Mouse (Mus musculus) liver, embryonic 15.5 days (tissue): ENCODE data around the gene Exoc3l2. TPM values are rescaled to one million over a fixed set of nuclear protein-coding genes. Genes with fewer than 3 reads are reported as not detected.

Experiments
- ATAC-seq: fragments of 200-750 bp; cut with Nextera tagmentation; 2 replicates; pipeline ENCODE4 v1.8.0; 2017; ENCODE audit warnings: moderate number of reproducible peaks, mild to moderate bottlenecking, moderate library complexity; ENCODE audit not compliant: insufficient read depth
- H3K27ac ChIP-seq: fragments of 300-500 bp; sonication (generic); replicated peaks from 2 replicates; pipeline ENCODE4 v1.5.1; 2015; ENCODE audit warnings: mild to moderate bottlenecking, inconsistent platforms
- H3K27me3 ChIP-seq: fragments of 300-500 bp; sonication (generic); 2 replicates; pipeline ENCODE4 v1.6.1; 2015; ENCODE audit warnings: mild to moderate bottlenecking, inconsistent platforms
- H3K36me3 ChIP-seq: fragments of 300-500 bp; sonication (generic); replicated peaks from 2 replicates; pipeline ENCODE4 v1.6.1; 2015; ENCODE audit warnings: moderate library complexity, mild to moderate bottlenecking, inconsistent platforms
- H3K4me1 ChIP-seq: fragments of 300-500 bp; sonication (generic); replicated peaks from 2 replicates; pipeline ENCODE4 v1.6.1; 2015; ENCODE audit warnings: inconsistent platforms
- H3K4me2 ChIP-seq: fragments of 300-500 bp; sonication (generic); 2 replicates; pipeline ENCODE4 v1.6.1; 2015; ENCODE audit warnings: moderate library complexity, mild to moderate bottlenecking, inconsistent platforms
- H3K4me3 ChIP-seq: fragments of 300-500 bp; sonication (generic); replicated peaks from 2 replicates; pipeline ENCODE4 v1.5.1; 2015; ENCODE audit warnings: mild to moderate bottlenecking, inconsistent platforms
- H3K9ac ChIP-seq: fragments of 300-500 bp; sonication (generic); 2 replicates; pipeline ENCODE4 v1.6.1; 2015; ENCODE audit warnings: moderate library complexity, mild to moderate bottlenecking, inconsistent platforms
- H3K9me3 ChIP-seq: fragments of 300-500 bp; sonication (generic); replicated peaks from 2 replicates; pipeline ENCODE4 v1.6.1; 2016; ENCODE audit warnings: inconsistent platforms
- WGBS: fragments of 180-500 bp; shearing (Covaris S2); methylation state at CpG from one replicate; pipeline ENCODE4 v1.1.7; 2015; ENCODE audit warnings: mixed read lengths; ENCODE audit not compliant: insufficient replicate concordance; 5-methylcytosine and 5-hydroxymethylcytosine counted together
- polyA plus RNA-seq: library from polyadenylated mRNA; unstranded; fragments of >200 nt; fragmentation: Nextera tagmentation; extraction: Ambion mirVana; gene quantifications from 2 replicates; pipeline ENCODE4 v1.2.1, GENCODE M21; 2015

The Exoc3l2 gene
- polyA plus RNA-seq, 1 experiment from 2014 or later, result 0.85 TPM

- H3K27ac ChIP-seq, result no peak overlapping the region
- H3K4me3 ChIP-seq, result no peak overlapping the region
- peaks cover 43% of the 10 kb centered on the region for H3K4me1 ChIP-seq
- no peaks in the 10 kb centered on the region for H3K9me3 ChIP-seq
- ATAC-seq, result no peak
- H3K27me3 ChIP-seq, result no peaks in the 10 kb centered on the region
- 85% methylated on average over 7 of the region's 7 CpGs for WGBS
- no peak overlapping the region for H3K9ac ChIP-seq
- H3K4me2 ChIP-seq, result peak overlapping the region; percentile 90; the same call in 1 of the 2 replicates
- no peaks in the 10 kb centered on the region for H3K36me3 ChIP-seq
Observed at GRCm38 (mm10) chr7:19456628-19457027, 6.5 kb upstream of the Exoc3l2 start.

- H3K4me3 ChIP-seq, result peak overlapping the region; percentile 77
Observed at GRCm38 (mm10) chr7:19457414-19458071, 5.6 kb upstream of the Exoc3l2 start.

GRCm38 (mm10) chr7:19458072-19458486 lies 5.1 kb upstream of the Exoc3l2 start:
- Histone ChIP-seq H3K4me2 (peak overlapping the region; percentile 90), H3K9me3 (no peaks in the 10 kb centered on the region), H3K36me3 (no peaks in the 10 kb centered on the region), H3K4me1 (peaks cover 47% of the 10 kb centered on the region), H3K27me3 (peaks cover 7% of the 10 kb centered on the region), H3K4me3 (peak overlapping the region; percentile 77), H3K9ac (peak overlapping the region; percentile 73), H3K27ac (0 out of 2 replicates have a peak overlapping the region, but pooled peaks have one; percentile 29)
- 0% methylated on average over 31 of the region's 31 CpGs for WGBS
- peak; percentile 51 for ATAC-seq

More at GRCm38 (mm10) chr7:19457414-19458071, 5.6 kb upstream of the Exoc3l2 start:
- Histone ChIP-seq H3K9ac (peak overlapping the region; percentile 73), H3K27me3 (peaks cover 2% of the 10 kb centered on the region), H3K4me1 (peaks cover 43% of the 10 kb centered on the region), H3K36me3 (no peaks in the 10 kb centered on the region), H3K4me2 (peak overlapping the region; percentile 90), H3K9me3 (no peaks in the 10 kb centered on the region), H3K27ac (0 out of 2 replicates have a peak overlapping the region, but pooled peaks have one; percentile 29)
- no peak for ATAC-seq
- WGBS, result 11% methylated on average over 14 of the region's 14 CpGs

- peak within 1 kb of the TSS; percentile 90 for H3K4me2 ChIP-seq
- 0 out of 2 replicates have a peak within 1 kb of the TSS, but pooled peaks have one; percentile 29 for H3K27ac ChIP-seq
- H3K4me1 ChIP-seq, result peaks cover 47% of the 10 kb centered on the region
Observed at GRCm38 (mm10) chr7:19458591-19459111, 4.5 kb upstream of the Exoc3l2 start, which contains the start of gene Mark4. TSS of gene Mark4 (minus strand) at chr7:19458821.

GRCm38 (mm10) chr7:19459144-19459870 lies 3.8 kb upstream of the Exoc3l2 start:
- peaks cover 47% of the 10 kb centered on the region for H3K4me1 ChIP-seq
- no peak for ATAC-seq
- no peak overlapping the region for H3K27ac ChIP-seq
- WGBS, result 29% methylated on average over 6 of the region's 6 CpGs
- H3K9ac ChIP-seq, result peak overlapping the region; percentile 73
- no peaks in the 10 kb centered on the region for H3K9me3 ChIP-seq
- peaks cover 19% of the 10 kb centered on the region for H3K27me3 ChIP-seq
- no peaks in the 10 kb centered on the region for H3K36me3 ChIP-seq
- peak overlapping the region; percentile 77 for H3K4me3 ChIP-seq
- peak overlapping the region; percentile 90 for H3K4me2 ChIP-seq

More at GRCm38 (mm10) chr7:19458591-19459111, 4.5 kb upstream of the Exoc3l2 start, which contains the start of gene Mark4:
- peak within 1 kb of the TSS; percentile 73 for H3K9ac ChIP-seq
- H3K4me3 ChIP-seq, result peak within 1 kb of the TSS; percentile 77
- H3K27me3 ChIP-seq, result peaks cover 12% of the 10 kb centered on the region
- no peaks in the 10 kb centered on the region for H3K36me3 ChIP-seq
- WGBS, result under 1% methylated on average over 24 of the region's 42 CpGs
- no peaks in the 10 kb centered on the region for H3K9me3 ChIP-seq
- ATAC-seq, result peak; percentile 78

GRCm38 (mm10) chr7:19460500-19460899 lies 2.6 kb upstream of the Exoc3l2 start:
- no peaks in the 10 kb centered on the region for H3K9me3 ChIP-seq
- no peak for ATAC-seq

GRCm38 (mm10) chr7:19461488-19461887 lies 1.6 kb upstream of the Exoc3l2 start:
- Histone ChIP-seq H3K4me2 (no peak overlapping the region), H3K4me3 (no peak overlapping the region), H3K36me3 (no peaks in the 10 kb centered on the region), H3K9ac (no peak overlapping the region), H3K27me3 (peaks cover 38% of the 10 kb centered on the region), H3K27ac (no peak overlapping the region), H3K9me3 (no peaks in the 10 kb centered on the region), H3K4me1 (peaks cover 41% of the 10 kb centered on the region)
- ATAC-seq, result no peak
- 11% methylated on average over 6 of the region's 6 CpGs for WGBS

More at GRCm38 (mm10) chr7:19460500-19460899, 2.6 kb upstream of the Exoc3l2 start:
- H3K36me3 ChIP-seq, result no peaks in the 10 kb centered on the region
- H3K4me3 ChIP-seq, result no peak overlapping the region
- no peak overlapping the region for H3K4me2 ChIP-seq
- no peak overlapping the region for H3K27ac ChIP-seq
- peaks cover 47% of the 10 kb centered on the region for H3K4me1 ChIP-seq
- H3K9ac ChIP-seq, result no peak overlapping the region
- WGBS, result 56% methylated on average over 1 of the region's 1 CpGs
- peaks cover 31% of the 10 kb centered on the region for H3K27me3 ChIP-seq

GRCm38 (mm10) chr7:19462443-19462842 lies 688 bp upstream of the Exoc3l2 start:
- Histone ChIP-seq H3K27me3 (peaks cover 41% of the 10 kb centered on the region), H3K4me2 (no peak overlapping the region), H3K4me3 (no peak overlapping the region), H3K9me3 (no peaks in the 10 kb centered on the region), H3K36me3 (no peaks in the 10 kb centered on the region), H3K27ac (no peak overlapping the region), H3K9ac (no peak overlapping the region), H3K4me1 (peaks cover 31% of the 10 kb centered on the region)
- ATAC-seq, result no peak
- 26% methylated on average over 4 of the region's 4 CpGs for WGBS

GRCm38 (mm10) chr7:19464367-19465307 lies 1.5 kb downstream of the Exoc3l2 start:
- no peak overlapping the region; the same call in 1 of the 2 replicates for H3K4me2 ChIP-seq
- peaks cover 17% of the 10 kb centered on the region for H3K4me1 ChIP-seq
- H3K4me3 ChIP-seq, result no peak overlapping the region
- no peak overlapping the region for H3K27ac ChIP-seq
- 17% methylated on average over 22 of the region's 22 CpGs for WGBS
- no peaks in the 10 kb centered on the region for H3K9me3 ChIP-seq
- ATAC-seq, result no peak
- H3K9ac ChIP-seq, result no peak overlapping the region
- H3K36me3 ChIP-seq, result no peaks in the 10 kb centered on the region
- H3K27me3 ChIP-seq, result peaks cover 48% of the 10 kb centered on the region

- 0 out of 2 replicates have a peak, but pooled peaks have one; percentile 16 for ATAC-seq
- Histone ChIP-seq H3K27me3 (peaks cover 60% of the 10 kb centered on the region), H3K9ac (no peak overlapping the region), H3K4me2 (no peak overlapping the region), H3K4me3 (no peak overlapping the region), H3K9me3 (no peaks in the 10 kb centered on the region), H3K36me3 (no peaks in the 10 kb centered on the region), H3K27ac (no peak overlapping the region), H3K4me1 (peaks cover 15% of the 10 kb centered on the region)
- WGBS, result 51% methylated on average over 5 of the region's 5 CpGs
Observed at GRCm38 (mm10) chr7:19466602-19467145, 3.5 kb downstream of the Exoc3l2 start.
